Mouse (Mus musculus): ENCODE data around the gene Upk1b.
A peak's percentile ranks its signal among the peaks of the same experiment; 100 is the strongest.

The Upk1b gene

DNA sequence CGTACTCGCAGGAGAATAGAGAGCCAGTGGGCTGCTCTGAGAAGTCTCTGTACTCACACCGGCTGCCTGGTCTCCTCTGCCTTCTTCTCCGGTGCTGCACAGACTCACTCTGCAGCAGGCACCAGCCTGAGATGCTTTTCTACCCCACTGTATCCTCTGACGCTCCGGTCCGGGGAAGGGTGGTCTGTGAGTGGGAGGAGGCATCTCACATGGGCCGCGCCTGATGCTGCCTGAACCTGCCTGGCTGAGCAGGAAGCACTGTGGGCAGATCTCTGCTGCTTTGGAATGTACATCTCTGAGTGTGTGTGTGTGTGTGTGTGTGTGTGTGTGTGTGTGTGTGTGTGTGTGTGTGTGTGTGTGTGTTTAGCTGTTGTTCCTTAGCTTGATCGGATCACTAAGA lies at the start of gene Upk1b:
Gene Upk1b, minus strand, starts transcription at position 238 of the 400 bp plus-strand sequence.
- DNase-seq (ENCODE audit: extremely low read depth, low read depth), result no peak

DNA sequence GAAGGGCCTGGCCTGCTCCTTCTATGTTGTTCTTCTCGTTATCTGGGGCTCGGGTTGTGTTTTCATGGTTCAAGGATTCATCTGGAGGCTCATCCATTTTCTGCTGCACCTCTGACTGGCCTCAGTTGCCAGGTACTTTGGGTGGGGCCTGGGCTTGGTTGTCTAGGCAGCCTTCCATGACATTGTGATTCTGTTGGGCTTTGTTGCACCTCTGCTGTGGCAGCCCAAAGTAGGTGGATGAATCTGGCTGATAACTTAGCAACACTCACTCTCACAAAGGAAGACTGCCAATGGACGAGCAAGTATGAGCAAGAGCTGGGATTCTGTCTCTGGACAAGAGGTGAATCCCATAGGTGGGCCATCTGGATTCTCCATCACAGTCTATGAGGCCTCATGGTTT lies 28.5 kb upstream of the Upk1b start, which contains the start of gene 4930435E12Rik:
Gene 4930435E12Rik, minus strand, starts transcription at position 101 of the 400 bp plus-strand sequence.
- no peak for DNase-seq (ENCODE audit: extremely low read depth, low read depth)

DNA sequence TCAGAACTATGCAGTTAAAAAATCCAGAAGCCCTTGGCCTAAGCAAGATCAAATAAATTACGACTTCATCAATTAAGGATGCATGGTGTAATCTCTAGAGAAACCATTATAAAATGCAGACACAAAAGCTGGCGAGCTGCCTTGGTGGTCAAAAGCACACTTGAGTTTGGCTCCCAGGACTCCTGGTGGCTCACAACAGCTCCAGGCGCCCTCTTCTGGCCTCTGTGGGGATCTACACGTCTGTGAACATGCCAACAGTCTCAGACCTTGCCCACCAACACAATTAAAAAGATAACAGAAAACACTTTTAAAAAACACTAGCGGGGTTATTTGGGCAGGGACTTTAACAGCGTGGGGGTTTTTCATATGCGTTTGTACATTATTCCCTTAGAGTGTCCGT lies 12.4 kb upstream of the Upk1b start:
- DNase-seq (ENCODE audit: extremely low read depth, low read depth), result peak; percentile 36

DNA sequence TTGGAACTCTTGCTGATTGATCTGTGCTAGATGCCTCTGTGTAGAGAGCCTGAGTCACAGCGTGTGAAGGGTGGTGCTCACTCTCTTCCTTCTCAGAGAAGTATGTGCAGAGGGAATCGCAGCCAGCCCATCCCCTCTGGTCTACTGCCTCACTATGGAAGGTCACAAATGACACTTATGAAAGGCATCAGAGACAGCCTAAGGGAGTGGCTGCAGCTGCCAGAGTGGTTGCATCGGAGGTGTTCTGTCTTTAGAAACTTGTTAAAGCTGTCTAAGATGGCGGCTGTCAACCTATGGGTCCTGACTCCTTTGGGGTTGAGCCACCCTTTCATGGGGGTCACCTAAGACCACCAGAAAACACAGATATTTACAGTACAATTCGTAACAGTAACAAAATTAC lies 10.1 kb upstream of the Upk1b start:
- no peak for DNase-seq (ENCODE audit: extremely low read depth, low read depth)

DNA sequence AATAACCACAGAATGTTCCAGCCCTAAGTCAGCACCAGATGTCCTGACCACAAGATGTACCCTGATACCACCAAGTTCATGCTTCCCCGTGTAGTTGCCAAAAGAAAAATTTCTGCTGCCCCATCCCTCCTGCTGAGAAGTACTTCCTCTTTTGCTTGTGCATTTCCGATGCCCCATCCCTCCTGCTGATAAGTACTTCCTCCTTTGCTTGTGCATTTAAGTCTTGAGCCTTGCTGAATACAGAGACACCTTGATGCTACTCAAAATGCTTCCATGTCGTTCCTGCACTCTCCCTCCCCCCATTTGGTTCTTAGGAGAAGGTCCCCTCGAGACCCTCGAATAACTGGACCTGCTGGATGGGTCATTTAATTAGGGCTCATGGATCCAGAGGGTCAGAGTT lies 7.7 kb upstream of the Upk1b start:
- peak; percentile 9 for DNase-seq (ENCODE audit: extremely low read depth, low read depth)

DNA sequence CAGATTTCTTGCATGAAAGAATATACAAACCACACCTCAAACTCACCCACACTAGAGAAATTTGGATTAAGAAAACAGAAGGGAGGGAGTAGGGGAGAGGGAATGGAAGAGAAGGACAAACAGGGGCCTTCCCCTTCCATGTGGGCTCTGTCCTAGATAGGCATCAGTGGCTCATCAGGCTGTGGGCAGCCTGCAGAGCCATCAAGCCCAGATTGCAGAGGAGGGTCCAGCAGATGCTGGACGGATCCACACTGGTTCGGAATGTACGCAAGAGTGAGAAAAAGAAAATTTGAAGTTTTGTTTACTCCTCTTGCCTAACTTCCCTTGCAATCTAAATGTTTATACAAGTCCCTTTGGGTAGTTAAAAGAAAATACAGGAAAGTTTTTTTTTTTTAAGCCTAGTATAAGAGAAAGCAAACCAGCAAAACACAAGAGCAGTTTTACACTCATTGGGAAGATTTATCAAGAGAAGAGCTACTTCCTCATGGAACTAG lies 1.1 kb downstream of the Upk1b start:
- no peak for DNase-seq (ENCODE audit: extremely low read depth, low read depth)

DNA sequence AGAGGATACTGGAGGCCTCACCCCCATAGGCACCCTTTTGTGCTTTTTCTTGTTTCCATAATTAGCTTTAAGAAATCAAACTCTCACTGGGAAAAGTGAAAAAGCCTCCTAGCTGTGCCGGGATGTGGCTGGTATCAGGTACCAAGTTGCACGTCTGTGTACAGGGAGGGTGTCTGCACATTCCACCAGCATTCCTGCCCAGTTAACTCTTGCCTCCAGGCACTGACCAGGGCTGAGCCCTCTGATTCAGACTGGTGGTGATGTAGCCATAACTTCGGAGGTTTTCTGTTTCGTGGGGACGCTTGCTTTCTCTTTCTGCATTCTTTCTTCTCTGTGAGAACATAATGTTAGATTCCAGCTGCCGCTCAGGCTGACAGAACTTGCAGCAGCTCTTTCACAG lies 7.0 kb downstream of the Upk1b start:
- DNase-seq (ENCODE audit: extremely low read depth, low read depth), result no peak

DNA sequence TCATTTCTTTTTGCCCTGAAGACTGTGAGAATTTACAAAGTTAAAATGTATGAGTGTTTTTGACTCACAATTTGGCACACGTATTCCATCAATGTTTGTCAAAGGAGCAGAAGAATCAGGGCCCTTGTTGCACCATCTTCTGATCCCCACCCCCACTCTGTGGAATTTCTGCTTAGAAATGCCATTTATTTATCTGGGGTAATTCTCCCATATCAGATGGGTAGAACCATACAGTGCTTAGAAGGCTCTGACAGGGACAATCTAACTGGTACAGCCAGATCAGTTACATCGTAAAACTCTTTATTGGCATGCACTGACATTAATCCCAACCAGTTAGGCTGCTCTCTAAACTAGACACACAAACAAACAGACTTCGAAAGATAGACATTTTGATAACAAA lies 10.2 kb downstream of the Upk1b start:
- DNase-seq (ENCODE audit: extremely low read depth, low read depth), result no peak

DNA sequence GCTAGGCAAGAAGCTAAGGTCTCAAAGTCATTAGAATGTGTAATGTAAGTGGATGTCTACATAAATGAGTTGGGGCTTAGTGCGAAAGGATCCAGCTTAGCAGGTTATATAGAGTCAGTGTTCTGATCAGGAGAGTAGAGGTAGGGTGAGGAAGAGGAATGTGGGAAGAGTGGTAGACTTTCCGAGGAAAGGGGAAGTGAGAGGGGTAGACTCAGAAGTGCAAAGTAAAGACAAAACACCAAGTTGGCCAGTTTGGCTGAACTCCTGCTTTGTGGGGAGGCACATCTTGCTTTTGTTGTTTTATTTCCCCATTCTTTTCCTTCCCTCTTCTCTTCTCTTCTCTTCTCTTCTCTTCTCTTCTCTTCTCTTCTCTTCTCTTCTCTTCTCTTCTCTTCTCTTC lies 11.1 kb downstream of the Upk1b start:
- no peak for DNase-seq (ENCODE audit: extremely low read depth, low read depth)

DNA sequence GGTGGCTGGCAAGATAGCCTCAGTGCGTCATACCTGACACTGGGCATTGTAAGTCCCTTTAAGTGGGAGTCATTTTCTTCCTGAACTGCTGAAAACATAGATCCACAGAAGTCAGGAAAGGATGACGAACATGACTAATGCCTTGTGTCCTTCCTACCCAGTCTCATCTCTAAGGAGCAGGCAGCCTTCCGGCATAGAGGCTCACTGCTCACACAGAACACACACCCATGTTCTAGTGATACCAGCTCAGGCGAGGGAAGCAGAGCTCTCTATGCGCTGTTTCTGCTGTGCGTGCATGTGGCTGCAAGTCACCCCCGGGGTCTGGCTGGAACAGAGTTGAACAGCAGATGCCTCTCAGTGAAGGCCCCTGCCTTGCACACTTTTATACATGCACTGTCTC lies 14.8 kb downstream of the Upk1b start:
- DNase-seq (ENCODE audit: extremely low read depth, low read depth), result no peak

DNA sequence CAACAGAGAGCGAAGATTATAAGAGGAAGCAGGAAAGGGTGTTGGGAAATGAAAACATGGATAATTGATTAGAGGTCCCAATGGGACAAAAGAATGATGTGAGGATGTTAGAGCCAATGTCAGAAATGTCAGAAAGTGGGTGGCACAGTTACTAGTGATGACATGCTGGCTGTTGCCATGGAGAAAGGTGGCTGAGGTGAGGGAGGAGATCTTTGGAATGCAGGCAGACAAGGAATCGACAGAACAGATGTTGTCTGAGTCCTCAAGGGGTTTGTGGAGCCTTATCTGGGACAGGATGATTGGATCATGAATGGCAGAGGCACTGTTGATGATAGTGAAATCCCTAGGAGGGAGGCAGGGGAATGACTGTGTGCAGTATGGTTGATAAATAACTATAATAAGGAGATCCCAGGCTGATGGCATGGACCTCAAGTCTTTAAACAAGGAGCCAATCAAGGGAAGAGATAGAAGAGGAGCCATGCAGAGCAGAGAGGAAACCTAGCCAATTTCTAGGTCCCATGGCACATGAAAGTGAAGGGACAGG lies 17.5 kb downstream of the Upk1b start:
- DNase-seq (ENCODE audit: extremely low read depth, low read depth), result no peak

DNA sequence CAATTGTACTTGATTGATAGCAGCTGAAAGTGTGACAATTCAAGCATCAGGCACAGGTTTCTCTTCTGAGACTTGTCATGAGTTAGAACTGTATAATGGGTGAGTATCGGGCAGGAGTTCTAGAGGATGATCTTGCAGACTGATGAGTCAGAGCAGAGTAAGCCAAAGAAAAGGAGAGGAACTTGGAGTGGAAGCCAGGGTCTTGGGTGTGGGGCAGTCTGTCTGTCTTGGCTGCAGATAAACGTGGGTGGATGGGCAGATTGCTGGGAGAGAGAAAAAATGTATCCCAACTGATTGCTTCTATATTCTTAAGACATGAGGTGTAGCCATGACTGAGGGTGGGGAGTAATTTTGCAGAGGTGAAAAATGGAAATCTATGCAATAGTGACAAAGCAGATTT lies 18.2 kb downstream of the Upk1b start:
- no peak for DNase-seq (ENCODE audit: extremely low read depth, low read depth)

DNA sequence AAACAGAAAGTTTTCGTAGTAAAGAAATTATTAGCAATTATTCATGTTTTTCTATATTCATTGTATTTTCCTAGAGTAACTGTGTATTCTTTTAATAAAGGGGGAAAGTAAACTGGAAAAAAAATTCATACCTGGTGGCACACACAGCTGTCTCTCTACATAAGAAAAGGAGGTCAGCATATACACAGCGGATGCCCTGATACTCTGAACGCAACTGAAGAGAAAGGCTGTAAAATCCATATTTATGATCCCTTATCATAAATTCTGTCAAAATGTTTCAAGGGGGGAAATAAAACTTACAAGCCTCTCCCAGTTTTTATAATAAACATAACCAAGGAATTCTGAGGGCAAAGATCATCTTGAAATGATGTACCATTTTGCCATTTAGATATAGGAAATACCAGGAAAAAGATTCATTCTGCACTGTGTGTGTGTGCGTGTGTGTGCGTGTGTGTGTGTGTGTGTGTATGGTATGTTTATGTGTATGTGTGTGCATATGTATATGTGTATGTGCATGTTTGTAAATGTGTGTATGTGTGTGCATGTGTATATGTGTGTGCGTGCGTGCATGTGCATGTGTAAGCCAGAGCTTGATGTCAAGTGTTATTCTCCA lies 19.1 kb downstream of the Upk1b start:
- no peak for DNase-seq (ENCODE audit: extremely low read depth, low read depth)

DNA sequence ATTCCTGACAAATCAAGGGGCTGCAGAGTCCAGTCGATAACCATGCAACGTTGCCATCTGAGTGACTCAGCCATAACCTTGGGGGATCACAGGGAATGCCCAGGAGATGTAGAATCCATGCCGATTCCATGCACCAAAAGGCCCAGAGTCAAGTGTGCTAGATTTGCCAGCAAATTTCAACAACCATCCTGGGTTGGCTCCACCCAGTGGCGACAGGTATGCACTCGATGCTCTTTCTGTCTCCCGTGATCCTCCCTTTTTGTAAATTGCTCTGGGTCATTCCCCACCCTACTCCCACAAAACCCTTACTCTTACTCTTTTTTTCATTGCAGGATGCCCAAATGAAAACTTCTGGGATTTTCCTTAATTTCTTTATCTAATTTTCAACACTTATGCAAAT lies 23.8 kb downstream of the Upk1b start:
- DNase-seq (ENCODE audit: extremely low read depth, low read depth), result no peak

DNA sequence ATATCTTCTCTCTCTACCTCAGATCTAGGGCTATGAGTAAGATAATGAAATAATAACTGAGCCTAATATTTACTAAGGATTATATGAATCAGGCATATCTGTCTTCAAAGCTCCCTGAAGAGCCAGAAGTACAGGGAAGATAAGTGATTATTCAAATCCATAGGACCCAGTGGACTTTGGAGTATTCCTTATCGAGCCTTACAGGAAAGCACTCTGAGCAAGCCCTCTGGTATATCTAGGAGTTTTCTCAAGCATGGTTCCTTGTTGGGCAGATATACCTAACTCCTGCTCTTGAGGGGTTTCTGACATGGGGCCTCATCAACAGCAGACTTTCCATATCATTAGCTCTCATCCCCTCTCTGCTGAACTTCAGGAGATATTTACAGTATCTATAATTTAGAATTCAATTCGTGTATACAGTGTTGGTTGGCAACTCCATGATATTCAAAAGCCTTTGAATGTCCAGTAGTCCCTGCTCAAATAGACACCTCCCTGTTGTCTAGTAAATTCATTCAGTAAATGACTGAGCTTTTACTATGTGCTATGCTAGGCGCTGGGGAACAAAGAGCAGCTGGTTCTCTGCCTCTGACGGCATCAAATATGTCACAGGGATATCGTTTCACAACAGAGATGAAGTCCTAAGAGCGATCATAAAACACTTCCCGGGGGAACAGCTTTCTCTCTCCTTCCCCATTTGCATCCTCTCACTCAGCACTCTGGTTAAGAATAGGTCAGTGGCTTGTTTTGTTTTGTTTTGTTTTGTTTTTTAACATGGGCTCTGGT lies 25.0 kb downstream of the Upk1b start:
- DNase-seq (ENCODE audit: extremely low read depth, low read depth), result no peak

DNA sequence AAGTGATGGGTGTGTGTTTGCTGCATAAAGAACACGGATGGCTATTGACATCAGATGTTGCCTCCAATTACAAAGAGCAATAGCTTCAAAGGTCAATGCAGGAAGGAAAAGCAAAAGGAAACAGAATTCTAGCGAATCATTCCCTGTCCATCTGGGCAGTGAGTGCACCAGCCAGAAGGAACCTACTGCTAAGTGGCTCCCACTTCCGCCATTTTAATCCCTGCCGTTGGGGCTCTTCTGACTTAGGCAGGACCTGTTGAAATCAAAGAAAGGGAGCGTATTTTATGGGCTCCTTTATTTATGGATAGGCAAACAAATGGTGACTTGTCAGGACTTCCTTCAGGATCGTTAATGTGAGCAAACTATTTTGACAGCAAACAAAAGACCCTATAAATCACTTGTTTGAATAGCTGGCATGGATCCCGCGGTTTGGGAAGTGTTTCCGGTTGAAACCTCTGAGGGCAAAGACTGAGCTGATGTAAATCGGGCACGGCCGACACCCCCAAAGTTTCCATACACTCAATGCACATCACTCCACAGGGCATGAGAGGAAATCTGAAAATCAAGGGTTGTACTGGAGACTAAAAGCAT lies 27.1 kb downstream of the Upk1b start:
- no peak for DNase-seq (ENCODE audit: extremely low read depth, low read depth)

DNA sequence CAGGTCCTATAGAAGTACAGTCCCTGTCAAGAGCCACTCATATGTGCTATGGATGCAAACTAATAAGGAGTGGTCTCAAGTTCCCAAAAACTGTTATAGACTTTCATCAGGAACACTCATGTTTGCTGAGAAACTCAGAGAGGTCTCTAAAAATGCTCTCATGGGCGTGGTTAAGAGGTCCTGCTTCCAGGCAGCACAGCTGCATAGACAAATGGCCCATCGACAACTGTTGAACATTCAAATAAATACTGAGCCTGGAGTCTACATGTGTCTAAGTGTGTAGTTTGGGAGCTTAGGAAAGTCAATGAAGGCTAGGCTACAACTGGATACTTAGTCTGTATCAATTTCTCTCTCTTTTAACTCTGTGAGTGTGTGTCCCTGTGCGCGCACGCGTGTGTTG lies 29.0 kb downstream of the Upk1b start:
- DNase-seq (ENCODE audit: extremely low read depth, low read depth), result no peak

DNA sequence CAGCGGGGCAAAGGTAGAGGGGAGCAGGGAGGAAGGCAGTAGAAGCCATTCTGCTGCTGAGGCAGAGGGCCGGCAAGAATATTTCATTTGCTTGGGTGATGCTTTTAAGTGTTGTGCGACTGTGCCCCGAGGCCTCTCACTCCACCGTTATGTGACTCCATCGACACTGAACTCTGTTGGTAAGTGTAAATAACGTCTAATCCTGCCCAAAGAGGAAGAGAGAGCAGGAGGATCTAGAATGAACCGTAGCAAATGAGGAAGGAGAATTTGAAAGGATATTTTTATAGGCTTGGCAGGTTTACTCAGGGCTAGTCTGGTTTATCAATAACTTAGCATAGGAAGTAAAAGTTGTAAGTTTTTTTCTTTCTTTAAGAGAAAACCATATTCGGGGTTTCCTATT lies 30.6 kb downstream of the Upk1b start:
- no peak for DNase-seq (ENCODE audit: extremely low read depth, low read depth)

DNA sequence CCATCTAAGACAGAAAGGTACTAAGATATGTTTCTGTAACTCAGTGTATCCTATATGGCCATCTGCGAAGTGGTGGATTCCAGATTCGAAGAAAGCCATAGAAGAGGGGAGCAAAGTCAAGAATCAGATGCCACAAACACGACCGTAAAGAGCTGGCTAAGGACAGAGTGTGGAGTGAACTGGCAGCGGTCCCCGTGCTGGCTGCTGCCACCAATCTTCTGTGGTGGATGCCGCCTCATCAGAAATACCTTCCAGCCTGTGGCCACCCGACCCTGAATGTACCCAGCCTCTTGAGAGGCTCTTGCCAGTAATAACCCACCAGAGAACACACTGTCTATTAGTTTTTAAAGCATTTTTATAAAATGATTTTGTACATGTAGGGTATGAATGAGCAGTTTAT lies 31.7 kb downstream of the Upk1b start:
- no peak for DNase-seq (ENCODE audit: extremely low read depth, low read depth)

DNA sequence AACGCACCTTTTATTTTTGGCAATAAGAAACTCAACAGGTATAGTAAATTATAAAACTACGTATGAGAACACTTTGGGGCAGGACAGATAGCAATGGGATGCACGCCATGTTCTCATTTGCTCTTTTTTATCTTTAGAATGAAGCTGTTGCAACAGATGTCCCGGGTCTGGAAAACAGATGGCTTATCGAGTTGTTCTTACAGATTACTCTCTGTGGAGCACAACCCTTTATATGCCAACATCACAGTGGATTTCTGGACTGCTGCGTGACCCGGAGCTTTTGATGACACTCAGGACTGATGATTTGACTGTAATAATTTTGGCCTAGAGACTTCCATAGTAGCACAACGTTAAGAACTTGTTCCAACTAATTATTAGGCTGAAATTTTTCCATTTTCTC lies 32.4 kb downstream of the Upk1b start:
- no peak for DNase-seq (ENCODE audit: extremely low read depth, low read depth)

DNA sequence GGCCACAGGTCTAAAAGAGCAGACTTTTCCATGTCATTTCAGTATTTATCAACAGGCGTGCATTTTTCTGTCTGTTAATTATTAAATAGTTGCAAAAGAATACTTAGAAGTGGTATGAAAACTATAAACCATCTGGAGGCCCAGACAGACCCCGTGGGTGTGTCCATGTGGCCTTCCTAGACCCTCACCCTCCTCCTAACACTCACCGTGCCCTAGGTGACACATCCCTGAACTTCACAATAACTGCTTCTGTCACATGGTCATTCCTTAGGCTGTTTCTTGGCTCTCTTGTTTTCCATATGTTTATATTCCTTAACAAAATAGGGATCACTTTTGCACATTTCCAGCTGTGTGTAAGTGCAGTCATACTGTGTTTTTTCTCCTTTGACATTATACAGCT lies 33.5 kb downstream of the Upk1b start:
- DNase-seq (ENCODE audit: extremely low read depth, low read depth), result no peak

DNA sequence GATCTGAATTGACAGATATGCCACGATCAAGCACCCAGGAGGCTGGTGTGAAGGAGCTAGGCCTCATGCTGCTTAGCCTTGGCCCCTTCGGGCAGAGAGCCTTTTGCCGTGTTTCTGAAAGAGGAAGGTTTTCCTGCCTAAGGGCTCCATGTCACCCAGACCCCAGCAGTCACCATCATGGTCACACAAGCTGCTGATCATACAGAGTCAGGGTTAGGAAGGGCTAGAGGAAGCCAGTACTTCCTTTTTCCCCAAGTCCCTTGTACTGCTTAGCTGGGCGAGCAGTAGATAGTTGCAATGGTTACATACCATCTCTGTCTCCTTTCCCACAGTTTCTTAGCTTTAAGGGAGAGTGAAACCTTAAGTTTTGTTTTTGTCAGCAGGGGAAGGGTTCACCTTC lies 36.6 kb downstream of the Upk1b start:
- DNase-seq (ENCODE audit: extremely low read depth, low read depth), result peak; percentile 31
